Mouse (Mus musculus): ENCODE data around the gene Pdgfd.
"Not testable (repeated sequence)": the region's sequence is repeated elsewhere in the genome, so short reads cannot be mapped to it uniquely, and the experiment has no call there.

The Pdgfd gene

DNA sequence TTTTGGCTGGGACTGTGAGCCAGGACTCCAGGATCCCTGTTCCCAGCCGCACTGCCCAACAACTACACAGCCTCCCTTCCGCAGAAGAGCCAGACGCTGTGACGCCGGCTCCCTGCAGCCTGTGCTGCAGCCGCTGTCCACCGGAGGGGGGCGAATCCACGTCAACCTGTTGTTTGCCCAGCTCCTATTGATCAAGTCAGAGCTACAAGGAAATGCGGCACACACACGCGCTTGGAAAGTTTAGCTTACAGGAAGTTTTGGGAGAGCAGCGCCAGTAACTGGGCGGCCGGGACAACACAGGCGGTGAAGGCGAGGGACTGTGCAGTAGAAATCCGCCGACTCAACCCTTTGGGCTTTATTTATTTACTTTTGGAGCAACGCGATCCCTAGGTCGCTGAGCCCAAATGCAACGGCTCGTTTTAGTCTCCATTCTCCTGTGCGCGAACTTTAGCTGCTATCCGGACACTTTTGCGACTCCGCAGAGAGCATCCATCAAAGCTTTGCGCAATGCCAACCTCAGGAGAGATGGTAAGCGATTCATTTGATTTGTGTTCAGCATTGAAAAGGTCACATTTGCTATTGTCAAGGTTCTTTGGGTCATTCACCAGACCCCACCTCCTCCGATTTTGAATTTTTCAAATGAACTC is at the start of gene Pdgfd:
TSS of gene Pdgfd (plus strand) at position 194 of the 647 bp plus-strand sequence.
- DNase-seq (ENCODE audit: low read depth in 2 of 2, low spot score in 2 of 2): no peak

DNA sequence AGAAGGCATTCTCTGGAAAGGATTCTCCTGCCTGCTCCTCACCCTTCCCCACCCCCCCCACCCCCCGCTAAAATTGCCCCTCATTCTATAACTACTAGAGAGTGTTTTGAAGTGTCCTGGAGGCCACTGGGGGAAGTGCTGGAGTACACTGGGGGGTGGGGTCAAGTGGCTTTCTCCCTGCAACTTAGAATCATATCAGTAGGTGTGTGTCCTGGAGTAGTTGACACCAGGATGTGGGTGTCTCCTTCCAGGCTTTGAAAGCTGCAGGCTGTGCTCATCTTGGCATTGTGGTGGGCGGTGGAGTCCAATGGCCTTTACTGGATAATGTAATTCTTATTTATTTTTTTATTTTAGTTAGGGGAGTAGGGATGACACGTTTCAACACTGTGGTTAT is 651 bp downstream of the Pdgfd start:
- DNase-seq (ENCODE audit: low read depth in 2 of 2, low spot score in 2 of 2): no peak

DNA sequence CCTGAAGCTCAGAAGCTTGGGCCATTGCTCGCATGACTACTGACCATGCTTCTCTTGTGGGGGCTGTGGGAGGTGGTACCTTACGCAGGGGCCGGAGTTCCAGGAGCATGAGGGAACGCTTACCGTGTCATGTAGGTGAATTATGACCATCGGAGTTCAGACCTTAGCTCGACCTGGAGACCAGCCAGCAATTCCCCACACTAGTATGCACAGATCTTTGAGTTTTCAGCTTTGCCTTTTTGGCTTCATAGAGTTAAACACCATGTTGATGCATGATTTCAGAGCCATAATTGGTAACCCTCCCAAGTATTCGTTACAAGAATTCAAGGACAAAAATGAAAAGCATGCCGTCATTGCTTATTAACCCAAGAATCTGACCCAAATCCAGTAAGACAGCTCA is 2.6 kb downstream of the Pdgfd start:
- DNase-seq (ENCODE audit: low read depth in 2 of 2, low spot score in 2 of 2): no peak

DNA sequence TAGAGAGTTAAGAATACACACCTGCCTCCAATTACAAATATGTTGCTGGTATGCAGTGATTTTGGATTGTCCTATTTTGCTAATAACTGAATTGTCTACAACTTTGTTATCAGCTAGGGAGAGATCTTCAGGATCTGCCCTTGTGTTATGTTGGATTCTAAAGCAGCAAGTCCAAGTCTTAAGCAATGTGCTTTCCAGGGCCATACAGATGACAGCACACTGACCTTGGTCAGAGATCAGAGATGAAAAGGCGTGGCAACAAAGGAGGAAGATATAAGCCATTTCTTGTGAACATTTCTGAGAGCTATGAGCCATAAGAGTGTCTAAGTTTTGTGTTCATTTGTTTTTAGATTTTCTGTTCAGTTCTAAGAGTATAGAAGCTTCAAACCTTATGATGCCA is 4.9 kb downstream of the Pdgfd start:
- no peak for DNase-seq (ENCODE audit: low read depth in 2 of 2, low spot score in 2 of 2)

DNA sequence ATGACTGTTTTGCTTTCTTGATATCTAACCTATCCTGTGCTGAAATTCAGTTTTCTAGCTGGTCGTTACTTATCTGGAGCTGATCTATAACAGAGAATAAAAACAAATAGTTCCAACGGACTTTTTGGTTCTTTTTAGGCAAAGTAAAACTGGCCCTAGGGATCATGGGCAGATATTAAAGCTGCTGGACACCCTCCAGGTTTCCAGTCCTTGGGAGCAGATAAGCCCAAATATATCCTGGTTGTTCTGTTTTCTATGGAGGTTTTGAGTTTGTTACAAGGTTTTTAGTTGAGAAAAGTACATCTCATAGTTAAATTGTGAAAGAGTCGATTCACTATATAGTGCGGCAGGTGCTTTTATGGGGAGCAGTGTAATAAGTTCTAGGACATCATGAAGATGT is 7.3 kb downstream of the Pdgfd start:
- DNase-seq (ENCODE audit: low read depth in 2 of 2, low spot score in 2 of 2): no peak

DNA sequence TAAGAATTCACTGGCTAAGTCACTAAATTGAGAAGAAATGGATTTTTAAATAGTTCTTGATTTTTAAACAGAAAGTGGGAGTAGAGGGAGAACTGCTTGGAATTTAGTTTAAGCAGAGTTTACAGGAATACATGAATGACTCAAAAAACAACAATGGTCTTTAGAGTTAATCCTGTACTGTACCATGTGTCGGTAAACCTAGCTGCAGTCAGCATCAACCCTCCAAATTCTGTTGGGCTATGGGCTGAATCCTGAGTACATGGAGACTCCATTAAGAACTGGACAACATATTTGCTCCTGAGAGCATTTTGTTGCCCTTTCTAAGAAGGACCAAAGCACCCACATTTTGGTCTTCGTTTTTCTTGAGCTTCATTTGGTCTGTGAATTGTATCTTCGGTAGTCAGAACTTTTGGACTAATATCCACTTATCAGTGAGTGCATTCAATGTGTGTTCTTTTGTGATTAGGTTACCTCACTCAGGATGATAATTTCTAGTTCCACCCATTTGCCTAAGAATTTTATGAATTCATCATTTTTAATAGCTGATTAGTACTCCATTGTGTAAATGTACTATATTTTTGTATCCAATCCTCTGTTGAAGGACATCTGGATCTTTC is 14.0 kb downstream of the Pdgfd start:
- no peak for DNase-seq (ENCODE audit: low read depth in 2 of 2, low spot score in 2 of 2)

DNA sequence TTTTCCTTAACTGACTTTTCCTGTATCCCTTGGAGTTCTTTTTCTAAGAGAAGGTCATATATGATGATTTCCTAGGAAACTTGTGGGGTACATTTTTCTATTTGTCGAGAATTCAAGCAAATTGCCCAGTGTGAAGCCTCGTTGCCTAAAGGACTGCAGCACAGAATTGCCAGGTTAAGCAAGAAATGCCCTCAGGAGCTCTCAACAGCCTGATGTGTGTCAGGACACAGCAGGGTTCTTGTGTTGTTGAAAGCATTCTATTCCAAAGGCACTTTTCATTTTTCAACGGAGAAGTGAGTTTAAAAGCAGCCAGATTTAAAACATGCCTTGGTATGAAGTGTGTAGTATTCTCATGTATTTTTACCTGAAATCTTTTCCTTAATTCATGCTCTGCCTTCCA is 19.6 kb downstream of the Pdgfd start:
- no peak for DNase-seq (ENCODE audit: low read depth in 2 of 2, low spot score in 2 of 2)

DNA sequence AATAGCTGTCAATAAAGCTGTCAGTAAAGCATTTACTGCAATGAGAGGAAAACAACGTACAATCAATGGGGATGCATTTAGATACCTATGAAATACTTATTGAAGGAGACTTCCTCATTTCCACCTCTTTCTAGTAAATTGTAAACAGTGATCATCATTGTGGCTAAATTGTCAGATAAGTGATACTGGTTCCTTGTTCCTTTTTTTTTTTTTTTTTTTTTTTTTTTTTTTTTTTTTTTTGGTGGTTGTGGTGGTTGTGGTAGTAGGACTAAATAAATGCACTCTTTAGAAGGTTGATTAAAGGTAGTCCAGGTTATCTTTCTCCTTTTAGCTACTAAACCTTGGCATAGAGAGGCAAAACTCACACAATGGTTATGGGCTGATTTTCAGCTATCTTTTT is 25.0 kb downstream of the Pdgfd start:
- DNase-seq (ENCODE audit: low read depth in 2 of 2, low spot score in 2 of 2): no peak

DNA sequence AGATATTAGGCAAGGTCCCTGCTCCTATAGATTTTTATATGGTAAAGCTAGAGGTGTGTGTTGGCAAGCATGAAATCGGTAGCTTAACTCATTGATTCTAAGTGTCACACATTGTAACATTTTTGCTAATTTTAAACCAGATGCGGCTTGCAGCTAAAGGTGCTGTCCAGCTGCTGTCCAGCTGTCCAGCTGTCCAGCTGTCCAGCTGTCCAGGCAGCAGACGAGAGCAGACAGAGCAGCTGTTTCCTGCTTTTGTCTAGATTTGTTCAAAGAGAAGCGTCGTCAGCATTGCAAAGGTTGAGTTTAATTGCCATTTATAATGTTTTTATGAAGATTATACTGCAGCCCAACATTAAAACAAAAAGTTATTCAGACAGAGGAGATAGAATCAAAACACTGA is 44.5 kb downstream of the Pdgfd start:
- DNase-seq (ENCODE audit: low read depth in 2 of 2, low spot score in 2 of 2): no peak

DNA sequence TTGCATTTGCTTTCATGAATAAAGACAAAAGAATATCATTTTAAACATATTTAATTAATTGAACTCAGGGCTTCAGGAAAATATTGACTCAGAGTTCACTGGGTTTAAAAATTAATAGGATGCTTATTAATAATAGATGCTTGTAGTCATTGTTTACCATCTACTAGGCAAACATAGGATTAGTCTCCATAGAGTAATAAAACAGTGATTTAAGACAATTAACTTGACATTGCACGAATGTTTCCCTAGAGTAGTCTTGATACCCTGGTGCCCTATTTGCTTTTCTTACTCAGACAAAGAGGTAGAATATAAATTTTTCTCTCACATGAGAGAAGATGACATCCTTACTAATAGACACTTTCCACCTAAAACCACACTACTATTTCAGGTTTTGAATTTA is 49.1 kb downstream of the Pdgfd start:
- no peak for DNase-seq (ENCODE audit: low read depth in 2 of 2, low spot score in 2 of 2)

DNA sequence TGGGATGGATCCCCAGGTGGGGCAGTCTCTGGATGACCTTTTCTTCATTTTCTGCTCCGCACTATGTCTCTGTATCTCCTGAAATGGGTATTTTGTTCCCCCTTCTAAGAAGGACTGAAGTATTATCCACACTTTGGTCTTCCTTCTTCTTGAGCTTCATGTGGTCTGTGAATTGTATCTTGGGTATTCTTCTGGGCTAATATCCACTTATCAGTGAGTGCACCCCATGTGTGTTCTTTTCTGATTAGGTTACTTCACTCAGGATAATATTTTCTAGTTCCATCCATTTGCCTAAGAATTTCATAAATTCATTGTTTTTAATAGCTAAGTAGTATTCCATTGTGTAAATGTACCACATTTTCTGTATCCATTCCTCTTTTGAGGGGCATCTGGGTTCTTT is 67.6 kb downstream of the Pdgfd start:
- not testable (repeated sequence) for DNase-seq (ENCODE audit: low read depth in 2 of 2, low spot score in 2 of 2)

DNA sequence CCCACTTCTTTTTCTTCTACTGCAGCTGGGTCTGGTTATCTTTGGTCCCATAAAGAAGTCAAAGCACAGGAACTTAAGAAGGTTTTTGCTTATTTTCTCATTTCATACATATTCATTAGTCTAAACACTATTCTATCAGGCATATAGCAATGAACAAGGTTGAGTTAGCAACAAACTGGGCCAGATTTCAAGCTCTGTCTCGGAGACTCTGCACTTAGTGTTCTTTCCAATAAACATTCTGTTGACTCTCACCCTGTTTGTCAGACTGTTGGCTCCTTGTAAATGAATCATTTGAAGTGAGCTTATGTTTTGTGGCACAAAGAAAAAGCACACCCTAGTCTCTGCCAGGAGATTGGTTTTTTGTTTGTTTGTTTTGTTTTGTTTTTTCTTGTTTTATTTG is 81.9 kb downstream of the Pdgfd start:
- DNase-seq (ENCODE audit: low read depth in 2 of 2, low spot score in 2 of 2): no peak

DNA sequence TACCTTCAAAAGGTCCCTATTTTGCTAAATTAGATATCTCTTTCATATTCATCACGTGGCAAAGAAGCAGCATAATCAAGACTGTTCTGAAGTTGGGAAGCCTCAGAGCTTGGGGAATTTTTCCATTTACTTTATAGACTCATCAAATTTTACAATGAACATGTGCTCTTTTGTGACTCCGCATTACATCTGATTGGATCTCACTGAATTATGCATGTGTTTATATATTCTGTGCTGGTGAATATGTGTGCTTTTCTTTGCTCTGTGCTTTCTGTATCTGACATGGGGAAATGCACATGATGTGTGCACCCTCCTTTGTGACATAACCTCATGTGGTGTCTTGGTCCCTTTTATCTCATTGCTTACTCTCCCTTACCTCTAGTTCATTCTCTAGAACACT is 83.6 kb downstream of the Pdgfd start:
- DNase-seq (ENCODE audit: low read depth in 2 of 2, low spot score in 2 of 2): no peak

DNA sequence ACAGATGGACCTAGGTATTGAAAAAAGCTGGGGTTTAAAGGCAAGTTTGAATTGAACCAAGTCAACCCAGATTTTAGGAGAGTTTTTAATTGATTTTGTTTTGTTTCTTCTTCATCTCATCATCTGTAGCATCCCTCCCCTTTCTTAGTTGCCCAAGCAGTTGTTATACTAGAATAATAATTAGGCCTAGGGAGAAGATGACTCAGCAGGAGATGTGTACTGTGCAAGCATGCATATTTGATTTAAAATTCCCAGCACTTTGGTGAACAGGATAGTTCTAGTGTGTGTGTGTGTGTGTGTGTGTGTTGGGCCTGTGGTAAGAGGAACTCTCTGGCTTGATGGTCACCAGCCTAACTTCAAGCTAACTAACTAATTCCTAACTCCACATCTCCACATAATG is 88.7 kb downstream of the Pdgfd start:
- DNase-seq (ENCODE audit: low read depth in 2 of 2, low spot score in 2 of 2): no peak

DNA sequence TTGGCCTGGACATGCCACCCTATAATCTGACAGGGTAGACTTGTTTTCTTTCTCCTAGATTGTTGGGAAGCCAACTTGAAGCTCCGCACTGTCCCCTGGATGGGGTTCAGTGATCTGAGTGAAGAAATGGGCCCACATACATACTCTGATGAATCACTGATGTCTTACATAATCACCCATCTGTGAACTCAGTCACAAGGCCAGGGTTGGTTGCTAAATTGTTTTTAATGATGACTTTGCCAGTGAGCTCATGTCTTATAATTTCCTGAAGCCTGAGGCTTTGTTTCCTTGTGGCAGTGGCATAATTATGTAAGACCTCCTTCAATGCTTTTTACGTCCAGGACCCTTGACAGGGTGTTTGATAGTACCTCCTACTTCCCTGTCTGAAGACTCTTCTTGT is 96.4 kb downstream of the Pdgfd start:
- no peak for DNase-seq (ENCODE audit: low read depth in 2 of 2, low spot score in 2 of 2)

DNA sequence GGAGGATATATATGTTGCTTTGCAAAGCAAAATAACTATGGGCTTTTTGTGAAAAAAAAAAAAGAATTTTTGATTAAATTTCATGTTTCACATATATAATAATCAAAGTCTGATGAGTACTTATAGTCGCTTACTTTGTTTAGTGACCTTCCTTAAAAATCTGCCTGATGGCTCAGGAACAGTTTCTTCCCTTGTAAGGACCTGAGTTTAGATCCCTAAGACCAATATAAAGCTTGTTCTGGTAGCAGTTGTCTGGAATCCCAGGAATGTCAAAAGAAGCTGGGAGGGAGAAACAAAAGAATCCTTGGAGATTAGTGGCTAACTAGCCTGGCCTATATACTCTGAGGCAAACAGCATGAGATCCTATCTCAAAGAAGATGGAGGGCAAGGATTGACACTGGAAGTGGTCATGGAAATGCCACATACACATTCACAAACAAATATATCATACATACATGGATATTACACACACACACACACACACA is 101.5 kb downstream of the Pdgfd start, which contains the start of gene Ddi1:
TSS of gene Ddi1 (minus strand) at position 51 of the 485 bp plus-strand sequence.
- no peak for DNase-seq (ENCODE audit: low read depth in 2 of 2, low spot score in 2 of 2)

DNA sequence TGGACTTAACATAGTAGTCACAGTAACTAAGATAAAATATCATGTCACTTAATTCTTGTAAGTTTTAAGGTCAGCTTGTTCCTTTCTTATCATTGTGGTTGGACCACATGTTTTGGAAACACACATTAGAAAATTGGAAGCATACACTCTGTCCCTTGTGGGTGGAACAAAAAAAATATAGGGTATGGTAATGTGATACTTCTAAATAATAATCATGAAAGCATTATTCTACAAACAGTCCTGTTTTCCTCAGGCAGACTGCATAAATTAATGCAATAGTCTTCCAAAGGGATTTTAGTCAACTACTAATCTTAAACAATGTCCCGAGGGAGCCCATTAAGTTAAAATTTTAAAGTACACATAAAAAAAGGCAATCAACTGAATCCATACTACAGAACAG is 108.0 kb downstream of the Pdgfd start:
- DNase-seq (ENCODE audit: low read depth in 2 of 2, low spot score in 2 of 2): no peak

DNA sequence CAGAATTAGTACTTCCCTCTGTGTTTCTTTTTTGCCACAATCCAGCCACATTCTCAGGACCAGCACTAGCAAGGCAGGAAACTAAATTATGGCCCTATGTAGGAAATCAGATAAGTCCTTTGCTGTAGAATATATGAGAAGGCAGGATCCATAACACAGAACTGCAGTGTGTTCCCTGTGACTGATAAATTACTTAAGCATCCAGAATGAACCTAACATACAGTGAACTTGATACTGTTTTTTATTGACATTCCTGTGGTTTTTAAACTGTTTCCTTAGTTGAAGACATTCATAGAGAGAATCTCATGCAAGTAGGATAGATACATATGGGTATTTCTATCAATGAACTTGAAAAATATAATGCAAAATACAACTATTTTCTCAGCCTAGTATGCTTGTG is 109.1 kb downstream of the Pdgfd start:
- DNase-seq (ENCODE audit: low read depth in 2 of 2, low spot score in 2 of 2): no peak

DNA sequence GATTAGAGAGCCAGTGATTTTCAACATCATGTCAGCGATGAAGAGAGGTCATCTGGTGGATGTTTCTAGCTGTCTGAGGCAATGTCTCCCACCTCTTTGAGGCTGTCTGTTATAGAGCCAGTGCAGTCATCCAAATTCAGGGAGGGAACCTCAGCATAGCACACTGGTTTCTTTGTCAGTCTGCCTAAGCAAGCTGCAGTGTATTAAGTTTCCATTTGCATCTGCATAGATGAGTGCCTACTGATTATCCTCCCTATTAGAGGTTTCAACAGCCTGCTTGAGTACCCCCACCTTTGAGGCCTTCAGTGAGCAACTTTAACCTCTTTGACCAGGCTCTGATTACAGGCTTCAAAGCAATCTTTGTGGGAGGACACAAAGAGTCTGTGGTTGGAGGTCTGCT is 118.4 kb downstream of the Pdgfd start:
- DNase-seq (ENCODE audit: low read depth in 2 of 2, low spot score in 2 of 2): no peak

DNA sequence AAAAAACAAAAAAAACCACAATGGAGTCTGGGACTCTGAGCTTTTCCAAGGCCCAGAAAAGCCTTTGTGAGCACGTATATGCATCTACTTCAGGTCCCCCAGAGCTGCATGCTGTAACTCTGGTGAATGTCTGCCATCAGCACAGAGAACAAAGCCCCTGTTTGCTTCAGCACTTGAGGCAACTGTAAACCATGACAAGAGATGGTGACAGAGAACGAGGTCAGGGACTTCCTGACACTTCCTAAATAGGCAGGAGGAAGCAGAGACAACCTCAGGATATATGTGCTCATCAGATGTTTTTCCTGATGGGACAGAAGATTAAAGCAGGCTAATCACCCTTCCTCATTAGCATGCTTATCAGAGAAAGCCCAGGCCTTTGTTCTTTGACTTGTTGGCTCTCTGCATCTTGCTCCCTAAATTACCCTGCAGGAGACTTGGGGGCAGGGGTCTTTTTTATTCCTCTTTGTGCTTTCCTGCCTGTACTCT is 120.9 kb downstream of the Pdgfd start:
- no peak for DNase-seq (ENCODE audit: low read depth in 2 of 2, low spot score in 2 of 2)

DNA sequence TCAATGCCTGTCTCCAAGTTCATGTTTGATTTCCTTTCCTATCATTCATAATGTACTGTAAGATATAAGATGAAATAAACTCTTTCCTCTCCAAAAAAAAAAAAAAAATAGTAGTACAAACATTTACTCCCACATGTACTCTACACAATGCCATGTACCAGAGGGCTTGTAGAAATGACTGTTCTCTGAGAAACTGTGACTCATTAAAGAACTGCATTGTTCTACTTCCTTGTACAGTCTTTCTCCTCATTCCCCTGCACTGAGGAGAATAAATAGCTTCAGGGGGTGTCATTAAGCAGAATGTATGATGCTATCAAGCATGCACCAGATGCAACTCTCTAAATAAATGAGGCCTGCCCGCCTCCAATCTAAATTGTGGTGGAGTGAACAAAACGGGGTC is 130.2 kb downstream of the Pdgfd start:
- no peak for DNase-seq (ENCODE audit: low read depth in 2 of 2, low spot score in 2 of 2)

DNA sequence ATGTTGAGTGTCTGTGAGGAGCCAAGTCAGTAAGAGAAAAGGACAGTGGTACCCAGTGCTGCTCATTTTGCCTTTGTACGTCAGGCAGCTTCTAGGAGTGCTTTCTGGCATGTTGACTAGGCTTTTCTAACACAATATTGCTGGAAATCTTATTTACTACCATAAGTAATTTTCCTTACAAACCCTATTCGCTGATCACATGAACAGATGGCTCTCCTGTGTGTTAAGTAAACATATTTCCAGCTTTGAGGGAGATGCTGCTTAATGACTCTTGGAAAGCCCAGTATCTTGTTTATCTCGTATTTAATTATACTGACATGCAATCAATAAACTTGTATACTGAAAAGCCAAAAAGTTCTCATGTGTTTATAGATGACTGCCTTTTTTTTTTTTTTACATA is 133.7 kb downstream of the Pdgfd start:
- no peak for DNase-seq (ENCODE audit: low read depth in 2 of 2, low spot score in 2 of 2)

DNA sequence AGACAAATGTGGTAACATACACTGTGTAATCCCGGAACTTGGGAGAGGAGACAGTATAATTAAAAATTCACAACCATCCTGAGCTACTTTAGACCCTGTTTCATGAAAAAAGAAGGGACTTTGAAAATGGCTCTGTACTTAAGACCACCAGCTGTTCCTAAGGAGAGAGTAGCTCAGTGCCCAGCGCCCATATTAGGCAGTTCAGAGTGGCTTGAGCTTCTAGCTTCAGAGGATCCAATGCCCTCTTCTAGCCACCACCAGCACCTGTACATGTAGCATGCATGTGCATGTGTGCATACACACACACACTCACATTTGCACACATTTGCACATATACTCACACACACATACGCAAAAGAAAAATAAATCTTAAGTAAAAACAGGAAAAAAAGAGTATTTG is 136.2 kb downstream of the Pdgfd start:
- no peak for DNase-seq (ENCODE audit: low read depth in 2 of 2, low spot score in 2 of 2)

Measured in CD8-positive naive resting alpha-beta T cell, adult 2 months (primary cell).